27 mouse cellular contexts compared by ENCODE assay signal in genomic region chr12:13035108-13035741, GRCm38 (mm10).
A peak's percentile ranks its signal among the peaks of the same experiment; 100 is the strongest.
DNase-seq lines count a peak whose midpoint lies in the region; ATAC-seq lines count a peak whose summit lies in the region.
"Had no signal": no experiment of that assay in that cellular context is flagged by ENCODE, and none has a peak within 500 bp of the region (broad histone marks: within the 10 kb centered on the region; RNA-seq: fewer than 3 reads in every experiment).

No protein-coding gene starts in this region.

- no peaks in the 10 kb centered on the region for H3K4me1 ChIP-seq in forebrain, embryonic 12.5 days
- H3K4me1 ChIP-seq in forebrain, embryonic 10.5 days: peaks cover 7% of the 10 kb centered on the region
- H3K4me1 ChIP-seq: embryonic facial prominence, embryonic 15.5 days; liver, embryonic 15.5 days had no signal

- ATAC-seq in forebrain, embryonic 12.5 days (ENCODE audit: low FRiP score): peak; percentile 4; the same call in 1 of the 2 replicates
- ATAC-seq: activated CD4-positive, CD25-positive, alpha-beta regulatory T cell, adult 4 months; hindbrain, embryonic 16.5 days; intestine, postnatal 0 days; lung, postnatal 0 days had no signal

- H3K9ac ChIP-seq in forebrain, embryonic 12.5 days: no peak overlapping the region
- H3K9ac ChIP-seq: embryonic facial prominence, embryonic 15.5 days; liver, embryonic 15.5 days had no signal

- H3K36me3 ChIP-seq in forebrain, embryonic 12.5 days (replicated peaks): no peaks in the 10 kb centered on the region
- no peaks in the 10 kb centered on the region for H3K36me3 ChIP-seq in forebrain, embryonic 10.5 days (replicated peaks)
- H3K36me3 ChIP-seq: embryonic facial prominence, embryonic 15.5 days; limb, embryonic 10.5 days; liver, embryonic 15.5 days; midbrain, embryonic 10.5 days had no signal

- 76% methylated on average over 5 of the region's 5 CpGs for WGBS in forebrain, embryonic 12.5 days
- WGBS in forebrain, embryonic 10.5 days: 97% methylated on average over 5 of the region's 5 CpGs

- no peak overlapping the region for H3K27ac ChIP-seq in forebrain, embryonic 12.5 days
- H3K27ac ChIP-seq in forebrain, embryonic 10.5 days: no peak overlapping the region
- H3K27ac ChIP-seq: embryonic facial prominence, embryonic 15.5 days; left cerebral cortex, adult 2 months; limb, embryonic 10.5 days; liver, embryonic 15.5 days; midbrain, embryonic 10.5 days had no signal

- DNase-seq in forebrain, embryonic 10.5 days (ENCODE audit: extremely low spot score, low spot score): no peak
- DNase-seq in right cerebral cortex, adult 18-20 months: peak; percentile 14
- DNase-seq in right cerebral cortex, postnatal 36 days (ENCODE audit: low spot score in 2 of 2): no peak
- peak; percentile 43 to 45 for DNase-seq in layer of hippocampus, adult 8-10 months (ENCODE audit: low spot score in 2 of 2)
- DNase-seq in telencephalon, adult 2 months (ENCODE audit: low read depth, low spot score): peak; percentile 44
- no peak for DNase-seq in urinary bladder, postnatal 10 days (ENCODE audit: low spot score)
- no peak for DNase-seq in embryo, embryonic 9.5 days (ENCODE audit: extremely low spot score)
- DNase-seq: adrenal gland, adult 8-10 months; cerebellum, adult 8-10 months; cerebellum, postnatal 36 days; gastrocnemius, postnatal 25 days; kidney, postnatal 4 days; liver; right cerebral cortex, postnatal 14 days; spleen, adult 18-20 months; thymus, postnatal 25 days had no signal

- no peaks in the 10 kb centered on the region for H3K27me3 ChIP-seq in forebrain, embryonic 12.5 days
- no peaks in the 10 kb centered on the region for H3K27me3 ChIP-seq in forebrain, embryonic 10.5 days (ENCODE audit: poor library complexity, severe bottlenecking)
- H3K27me3 ChIP-seq: embryonic facial prominence, embryonic 15.5 days; liver, embryonic 15.5 days had no signal

- no peak overlapping the region for H3K4me3 ChIP-seq in forebrain, embryonic 12.5 days (replicated peaks)
- H3K4me3 ChIP-seq in forebrain, embryonic 10.5 days: no peak overlapping the region
- H3K4me3 ChIP-seq: embryonic facial prominence, embryonic 15.5 days; left cerebral cortex, adult 2 months; limb, embryonic 10.5 days; liver, embryonic 15.5 days; midbrain, embryonic 10.5 days had no signal

- H3K9me3 ChIP-seq in forebrain, embryonic 12.5 days: no peaks in the 10 kb centered on the region
- H3K9me3 ChIP-seq in forebrain, embryonic 10.5 days: no peaks in the 10 kb centered on the region
- H3K9me3 ChIP-seq: embryonic facial prominence, embryonic 15.5 days; limb, embryonic 10.5 days; liver, embryonic 15.5 days; midbrain, embryonic 10.5 days had no signal

- H3K4me2 ChIP-seq in forebrain, embryonic 12.5 days: no peak overlapping the region
- H3K4me2 ChIP-seq: embryonic facial prominence, embryonic 15.5 days; heart, embryonic 11.5 days; liver, embryonic 15.5 days had no signal

Comparison
In these comparisons a context has a peak if more than half of its experiments do, and no peak if none do; other contexts are left out.
1. DNase-seq: peak in right cerebral cortex, adult 18-20 months (single experiment), layer of hippocampus, adult 8-10 months (2 of 2) and telencephalon, adult 2 months (single experiment); none in forebrain, embryonic 10.5 days (single experiment), right cerebral cortex, postnatal 36 days (0 of 2), urinary bladder, postnatal 10 days (single experiment) and embryo, embryonic 9.5 days (single experiment).